Mouse (Mus musculus) Patski (cell line): ENCODE results near the gene Nfkb1. TPM values are rescaled to one million over a fixed set of nuclear protein-coding genes. Genes with fewer than 3 reads are reported as not detected.

Experiments used
- ATAC-seq: fragments of 100-300 bp; one replicate; pipeline ENCODE4 v1.8.0; 2021
- CTCF ChIA-PET: fragments of 350-600 bp; sonication (Branson Sonifier 250); formaldehyde crosslinking; loops from one replicate; lab custom pipeline; 2022; ENCODE audit warnings: inconsistent platforms; lab: Charles Lee
- POLR2A ChIA-PET: fragments of 350-600 bp; sonication (Branson Sonifier 250); formaldehyde crosslinking; loops from one replicate; lab custom pipeline; 2022; ENCODE audit warnings: antibody characterized with exemption, inconsistent platforms; lab: Charles Lee
- DNase-seq: peaks from one replicate; pipeline ENCODE4 v3.0.0-alpha.2; 2011; ENCODE audit warnings: low read depth, low spot score
- H3K27me3 ChIP-seq: fragments of 371-371 bp; one replicate; pipeline ENCODE4 v1.5.1; 2021
- CTCF ChIP-seq: fragments of 100-300 bp; IDR thresholded peaks from one replicate; pipeline ENCODE4 v1.5.1; 2021
- in situ Hi-C: fragments of 300-500 bp; cut with MboI; formaldehyde crosslinking; loops from 3 replicates; pipeline ENCODE4 v1.11.1; 2018; ENCODE audit warnings: low pct_unique_long_range_greater_than_20kb, mixed read lengths
- polyA plus RNA-seq: library from polyadenylated mRNA; unstranded; gene quantifications from one replicate; pipeline ENCODE4 v1.2.3, GENCODE M21; 2021

Gene Nfkb1
- polyA plus RNA-seq, 1 experiment from 2014 or later: 151 TPM

GRCm38 (mm10) chr3:135688970-135689772, 2.2 kb downstream of the Nfkb1 start:
- in situ Hi-C loops: no loop called here
- ChIA-PET POLR2A (interaction anchor here (1.0 to 7.3 kb wide), 5 partner anchors 9 to 55 kb away, joined by 3 to 66 read pairs (median 9); no protein-coding TSS in a partner anchor), CTCF (interaction anchor here (0.7 to 10.1 kb wide), 9 partner anchors 10 to 61 kb away, joined by 3 to 95 read pairs (median 3); no protein-coding TSS in a partner anchor)
- TF ChIP-seq CTCF: no peak
- DNase-seq: no peak
- no peak for ATAC-seq
- H3K27me3 ChIP-seq: no peaks in the 10 kb centered on the region

- no peak for ATAC-seq
- ChIA-PET CTCF (interaction anchor here (1.2 to 10.1 kb wide), 6 partner anchors 10 to 43 kb away, joined by 3 to 95 read pairs (median 4); no protein-coding TSS in a partner anchor), POLR2A (interaction anchor here (0.6 to 7.3 kb wide), 5 partner anchors 10 to 52 kb away, joined by 3 to 66 read pairs (median 3); no protein-coding TSS in a partner anchor)
- no peaks in the 10 kb centered on the region for H3K27me3 ChIP-seq
- no peak for DNase-seq
- TF ChIP-seq CTCF: no peak
- in situ Hi-C loops: no loop called here
These were observed 3.4 kb downstream of the Nfkb1 start for GRCm38 (mm10) chr3:135687965-135688364.

GRCm38 (mm10) chr3:135686419-135686818, 4.9 kb downstream of the Nfkb1 start:
- ATAC-seq (no peak), DNase-seq (no peak)
- in situ Hi-C loops: no loop called here
- no peak for TF ChIP-seq CTCF
- ChIA-PET POLR2A (interaction anchor here (7.3 kb wide), 1 partner anchor 15 kb away, joined by 66 read pairs; no protein-coding TSS in a partner anchor), CTCF (interaction anchor here (0.9 to 10.1 kb wide), 3 partner anchors 12 to 28 kb away, joined by 3 to 95 read pairs (median 11); no protein-coding TSS in a partner anchor)
- no peaks in the 10 kb centered on the region for H3K27me3 ChIP-seq

GRCm38 (mm10) chr3:135683275-135683674, 8.1 kb downstream of the Nfkb1 start:
- POLR2A ChIA-PET: interaction anchor here (1.3 kb wide), 1 partner anchor 8 kb away, joined by 4 read pairs; the partner anchor contains the start of gene Nfkb1
- in situ Hi-C loops: no loop called here
- CTCF ChIA-PET: interaction anchor here (1.1 to 2.0 kb wide), 3 partner anchors 8 to 13 kb away, joined by 3 to 8 read pairs (median 5); no protein-coding TSS in a partner anchor

GRCm38 (mm10) chr3:135682240-135682639, 9.1 kb downstream of the Nfkb1 start:
- CTCF ChIA-PET: interaction anchor here (1.6 to 2.0 kb wide), 2 partner anchors 10 to 12 kb away, joined by 5 to 8 read pairs; no protein-coding TSS in a partner anchor
- TF ChIP-seq CTCF: no peak
- in situ Hi-C loops: no loop called here
- ATAC-seq (no peak), DNase-seq (no peak)
- H3K27me3 ChIP-seq: no peaks in the 10 kb centered on the region
- POLR2A ChIA-PET: interaction anchor here (1.3 kb wide), 1 partner anchor 9 kb away, joined by 4 read pairs; the partner anchor contains the start of gene Nfkb1

More at GRCm38 (mm10) chr3:135683275-135683674, 8.1 kb downstream of the Nfkb1 start:
- TF ChIP-seq CTCF: no peak
- ATAC-seq: no peak
- H3K27me3 ChIP-seq: no peaks in the 10 kb centered on the region
- DNase-seq: no peak

GRCm38 (mm10) chr3:135681272-135681783, 10.0 kb downstream of the Nfkb1 start:
- POLR2A ChIA-PET: no interaction called here
- no peak for TF ChIP-seq CTCF
- in situ Hi-C loops: no loop called here
- DNase-seq (no peak), ATAC-seq (no peak)
- H3K27me3 ChIP-seq: no peaks in the 10 kb centered on the region
- CTCF ChIA-PET: interaction anchor here (2.0 kb wide), 1 partner anchor 9 kb away, joined by 8 read pairs; no protein-coding TSS in a partner anchor

GRCm38 (mm10) chr3:135680213-135680843, 11.0 kb downstream of the Nfkb1 start:
- POLR2A ChIA-PET: no interaction called here

GRCm38 (mm10) chr3:135677064-135677463, 14.3 kb downstream of the Nfkb1 start:
- no peak for ATAC-seq
- no peak for TF ChIP-seq CTCF
- DNase-seq: no peak
- in situ Hi-C loops: no loop called here
- no peaks in the 10 kb centered on the region for H3K27me3 ChIP-seq
- CTCF ChIA-PET: interaction anchor here (1.1 to 10.4 kb wide), 2 partner anchors 12 to 156 kb away, joined by 4 to 95 read pairs; partner anchors contain the start of gene Nfkb1
- POLR2A ChIA-PET: interaction anchor here (4.1 kb wide), 1 partner anchor 13 kb away, joined by 32 read pairs; the partner anchor contains the start of gene Nfkb1

More at GRCm38 (mm10) chr3:135680213-135680843, 11.0 kb downstream of the Nfkb1 start:
- CTCF ChIA-PET: no interaction called here
- DNase-seq (no peak), ATAC-seq (no peak)
- TF ChIP-seq CTCF: no peak
- H3K27me3 ChIP-seq: no peaks in the 10 kb centered on the region
- in situ Hi-C loops: no loop called here

- no peak for TF ChIP-seq CTCF
- no peaks in the 10 kb centered on the region for H3K27me3 ChIP-seq
- in situ Hi-C loops: no loop called here
- ATAC-seq (no peak), DNase-seq (no peak)
- ChIA-PET POLR2A (interaction anchor here (4.1 kb wide), 1 partner anchor 14 kb away, joined by 32 read pairs; the partner anchor contains the start of gene Nfkb1), CTCF (interaction anchor here (1.1 to 10.4 kb wide), 2 partner anchors 13 to 156 kb away, joined by 4 to 95 read pairs; partner anchors contain the start of gene Nfkb1)
These were observed 15.0 kb downstream of the Nfkb1 start for GRCm38 (mm10) chr3:135676364-135676763.
